Mouse (Mus musculus): Measurements from ENCODE around the gene Wapl. TPM values are rescaled to one million over a fixed set of nuclear protein-coding genes. Genes with fewer than 3 reads are reported as not detected.

Gene Wapl
- polyA plus RNA-seq, 1 experiment = 4.5 TPM

DNA sequence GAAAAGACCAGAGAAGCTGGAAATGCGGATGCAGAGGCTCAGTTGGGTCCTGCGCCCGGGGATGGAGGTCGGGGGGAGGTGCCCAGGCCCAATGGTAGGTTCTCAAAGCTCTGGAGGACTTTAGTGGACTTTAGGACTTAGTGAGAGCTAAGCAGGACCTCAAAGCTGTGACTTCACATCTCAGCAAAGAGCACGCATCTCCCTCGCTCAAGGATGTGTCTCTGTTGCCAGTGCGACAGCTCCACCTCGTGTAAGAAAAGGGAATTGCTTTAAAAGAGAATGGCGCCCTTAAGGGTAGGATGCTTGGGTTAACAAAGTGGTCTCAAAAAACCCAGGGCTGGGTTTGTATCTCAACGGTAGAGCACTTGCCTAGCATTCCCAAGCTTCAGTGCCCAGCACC, 104.1 kb downstream of the Wapl start:
- whole genome bisulfite sequencing = 22% methylated on average over 10 of the region's 10 CpGs
- DNase-seq (ENCODE audit: low read depth in 1 of 2, low spot score in 2 of 2) = no peak
- no peaks in the 10 kb centered on the region for H3K36me3 ChIP-seq (ENCODE audit: control insufficient read depth, insufficient read depth, low read length)

DNA sequence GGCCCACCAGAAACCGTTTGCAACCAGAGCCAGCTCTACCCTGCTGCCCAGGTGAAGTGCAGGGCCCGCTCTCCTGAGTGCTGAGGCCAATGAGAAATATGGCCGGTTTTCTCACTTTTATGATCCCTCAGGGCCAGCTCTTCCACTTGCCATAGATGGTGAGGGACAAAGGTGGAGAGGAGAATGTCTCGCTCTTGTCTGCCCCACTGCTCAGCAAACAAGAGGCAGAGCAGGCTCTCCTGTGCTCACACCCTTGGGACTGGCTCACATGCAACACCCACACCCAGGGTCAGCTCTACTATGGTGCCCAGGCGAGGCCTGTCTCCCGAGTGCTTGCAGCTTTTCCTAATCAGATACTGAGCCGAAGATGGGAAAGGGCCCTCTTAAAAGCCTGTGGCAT, 105.0 kb downstream of the Wapl start:
- H3K36me3 ChIP-seq (ENCODE audit: control insufficient read depth, insufficient read depth, low read length) = no peaks in the 10 kb centered on the region
- no peaks in the 10 kb centered on the region for H3K4me1 ChIP-seq (ENCODE audit: control insufficient read depth, insufficient read depth, insufficient read length)
- DNase-seq (ENCODE audit: low read depth in 1 of 2, low spot score in 2 of 2) = no peak
- no peaks in the 10 kb centered on the region for H3K27me3 ChIP-seq (ENCODE audit: control insufficient read depth, insufficient read depth, low read length)
- 84% methylated on average over 7 of the region's 7 CpGs for WGBS
- no peak for TF ChIP-seq POLR2A (IDR thresholded peaks at IDR 0.05; ENCODE audit: low read depth, low read length)
- no peak for TF ChIP-seq CTCF (IDR thresholded peaks at IDR 0.05; ENCODE audit: extremely low read depth, insufficient read depth, insufficient read length, insufficient replicate concordance)
- H3K4me3 ChIP-seq (ENCODE audit: extremely low read depth, insufficient read depth, insufficient read length) = no peak overlapping the region
- no peak overlapping the region for H3K27ac ChIP-seq (ENCODE audit: insufficient read depth, low read length)

More for the DNA sequence above, 104.1 kb downstream of the Wapl start:
- Histone ChIP-seq H3K4me1 (ENCODE audit: control insufficient read depth, insufficient read depth, insufficient read length) (no peaks in the 10 kb centered on the region), H3K27ac (ENCODE audit: insufficient read depth, low read length) (no peak overlapping the region), H3K27me3 (ENCODE audit: control insufficient read depth, insufficient read depth, low read length) (no peaks in the 10 kb centered on the region), H3K4me3 (ENCODE audit: extremely low read depth, insufficient read depth, insufficient read length) (no peak overlapping the region)
- no peak for TF ChIP-seq POLR2A (IDR thresholded peaks at IDR 0.05; ENCODE audit: low read depth, low read length)
- TF ChIP-seq CTCF (IDR thresholded peaks at IDR 0.05; ENCODE audit: extremely low read depth, insufficient read depth, insufficient read length, insufficient replicate concordance) = peak; percentile 84; the same call in 1 of the 2 replicates

DNA sequence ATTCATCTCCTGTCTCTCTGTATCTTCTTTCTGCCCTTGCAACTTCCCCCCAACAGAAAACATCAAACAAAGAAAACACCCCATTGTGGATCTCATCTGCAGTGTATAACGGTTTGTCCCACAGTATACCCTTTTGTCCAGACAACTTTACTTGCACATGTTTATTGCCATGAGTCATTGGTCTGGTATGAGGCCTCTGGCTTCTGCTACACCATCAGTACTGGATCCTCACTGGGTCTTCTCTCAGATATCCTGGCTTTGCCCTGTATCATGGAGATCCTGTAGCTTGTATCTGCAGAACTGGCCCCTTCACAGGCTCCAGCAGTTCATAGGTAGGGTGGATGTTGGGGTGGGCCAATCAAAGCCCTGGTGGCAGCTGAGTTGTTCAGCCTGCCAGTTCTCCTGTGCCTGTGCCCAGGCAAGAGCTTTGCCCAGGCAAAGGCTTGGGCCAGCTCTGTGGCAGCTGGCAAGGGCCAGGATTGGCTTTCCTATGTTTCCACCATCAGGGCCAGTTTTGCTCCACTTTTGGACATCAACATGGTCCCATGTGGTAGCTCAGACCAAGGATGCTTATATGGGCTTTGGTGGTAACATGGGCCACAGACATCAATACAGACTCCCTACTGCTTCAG, 119.8 kb downstream of the Wapl start:
- TF ChIP-seq CTCF (IDR thresholded peaks at IDR 0.05; ENCODE audit: extremely low read depth, insufficient read depth, insufficient read length, insufficient replicate concordance) (no peak), POLR2A (IDR thresholded peaks at IDR 0.05; ENCODE audit: low read depth, low read length) (no peak)
- no peak for DNase-seq (ENCODE audit: low read depth in 1 of 2, low spot score in 2 of 2)
- Histone ChIP-seq H3K36me3 (ENCODE audit: control insufficient read depth, insufficient read depth, low read length) (no peaks in the 10 kb centered on the region), H3K27me3 (ENCODE audit: control insufficient read depth, insufficient read depth, low read length) (no peaks in the 10 kb centered on the region), H3K27ac (ENCODE audit: insufficient read depth, low read length) (no peak overlapping the region), H3K4me1 (ENCODE audit: control insufficient read depth, insufficient read depth, insufficient read length) (no peaks in the 10 kb centered on the region), H3K4me3 (ENCODE audit: extremely low read depth, insufficient read depth, insufficient read length) (no peak overlapping the region)
- WGBS = 53% methylated on average over 1 of the region's 1 CpGs

Other genes with a start within 250 kb of the Wapl start
- 0.89 and 1.0 TPM in 2 replicates for gene Bmpr1a, start 170.6 kb upstream of the Wapl start, polyA plus RNA-seq (2012; rRNA removed)
- gene 9230112D13Rik, start 151.1 kb upstream of the Wapl start, polyA plus RNA-seq (2012; rRNA removed) = not detected in 2 replicates
- 0.74 and 0.86 TPM in 2 replicates for gene Ldb3, start 85.2 kb upstream of the Wapl start, polyA plus RNA-seq (2012; rRNA removed)
- not detected in 2 replicates for gene Opn4, start 73.8 kb upstream of the Wapl start, polyA plus RNA-seq (2012; rRNA removed)
- gene Grid1, start 146.2 kb downstream of the Wapl start, polyA plus RNA-seq (2012; rRNA removed) = 0.02 TPM in 1 of 2 replicates, not detected in the other

All from spleen, adult 2 months (tissue).